Mouse (Mus musculus) megakaryocyte, adult 5-6 weeks (primary cell): ENCODE measurements at regions not wholly inside any gene's neighbourhood (a gene's known extent, or its start where the extent isn't known, plus 50 kb on each side); places are given as distances from the start of the nearest gene placed in this dataset.
A peak's percentile ranks its signal among the peaks of the same experiment; 100 is the strongest.

ENCODE experiments used
- ATAC-seq: 2 replicates; pipeline ENCODE4 v1.8.0; 2016; ENCODE audit warnings: mild to moderate bottlenecking, inconsistent platforms; ENCODE audit not compliant: poor library complexity, severe bottlenecking

DNA sequence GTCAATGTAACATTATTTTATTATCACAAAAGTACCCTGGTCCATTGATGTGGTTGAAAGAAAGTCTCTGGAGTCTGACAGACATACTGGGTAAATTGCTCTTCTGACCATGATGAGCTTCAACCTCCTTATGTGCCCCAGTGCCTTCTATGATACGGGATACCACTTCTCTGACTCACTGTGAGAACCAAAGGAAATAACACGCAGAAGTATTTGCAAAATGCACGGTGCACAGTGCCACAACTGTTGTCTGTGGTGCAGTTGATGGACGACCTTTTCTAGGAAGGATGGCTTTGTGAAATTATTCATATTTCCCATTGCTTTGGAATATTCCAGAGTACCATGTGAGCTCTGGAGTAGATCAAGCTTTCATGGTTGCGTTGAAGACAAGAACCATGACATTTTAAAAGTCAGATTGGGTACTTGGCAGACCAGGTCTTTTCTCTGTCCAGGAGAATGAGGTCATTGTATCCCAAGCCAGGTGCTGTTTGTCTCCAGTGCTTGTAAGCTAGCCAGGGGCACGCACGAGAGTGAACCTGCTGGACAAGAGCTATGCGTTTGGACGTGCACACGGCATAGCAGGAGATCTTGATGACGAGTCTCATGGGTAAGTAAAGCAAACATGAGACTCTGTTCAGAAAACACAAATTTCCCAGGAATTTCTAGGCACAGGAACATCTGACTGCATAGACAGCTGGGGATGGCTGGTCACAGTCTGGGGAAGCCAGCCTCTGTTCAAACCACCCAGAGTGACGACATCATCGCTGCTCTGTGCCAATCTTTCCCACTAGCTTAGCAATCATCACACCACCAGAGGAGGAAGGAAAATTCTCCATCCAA is 74.0 kb upstream of the 1700024P04Rik start:
- ATAC-seq, result peak; percentile 89

DNA sequence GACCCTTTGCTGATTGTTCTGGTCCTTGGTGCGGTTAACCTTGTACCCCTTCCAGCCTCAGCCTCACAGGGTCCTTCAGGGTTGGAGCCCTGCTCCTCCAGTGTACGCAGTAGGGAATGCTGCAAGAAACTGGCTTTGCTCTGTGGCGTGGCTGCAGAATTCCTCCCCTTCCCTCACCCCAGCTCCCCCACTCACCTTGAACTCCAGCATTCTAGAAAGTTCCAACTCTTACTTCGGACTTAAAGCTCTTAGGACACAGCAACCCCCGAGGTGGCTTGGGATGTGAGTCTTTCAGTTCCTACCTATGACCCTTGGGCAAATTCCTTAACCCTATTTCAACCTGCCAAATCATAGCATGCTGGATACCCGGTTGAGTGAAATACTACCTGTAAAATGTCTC is 73.3 kb upstream of the 1700024P04Rik start:
- ATAC-seq, result no peak

DNA sequence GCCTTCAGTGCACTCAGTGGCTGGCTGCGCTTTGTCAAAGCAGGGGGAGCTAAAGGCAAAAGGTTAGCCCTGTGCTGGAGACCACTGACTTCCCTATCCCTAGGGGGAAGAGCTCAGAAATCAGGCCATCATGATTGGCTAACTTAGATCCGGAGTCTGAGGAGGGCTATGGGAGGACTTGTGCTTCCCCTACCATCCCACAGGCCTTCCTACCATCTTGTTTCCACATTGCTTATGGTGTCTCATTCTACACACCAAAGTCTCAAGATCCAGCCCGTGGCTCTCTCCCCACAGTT is 72.9 kb upstream of the 1700024P04Rik start:
- ATAC-seq, result peak; percentile 49

DNA sequence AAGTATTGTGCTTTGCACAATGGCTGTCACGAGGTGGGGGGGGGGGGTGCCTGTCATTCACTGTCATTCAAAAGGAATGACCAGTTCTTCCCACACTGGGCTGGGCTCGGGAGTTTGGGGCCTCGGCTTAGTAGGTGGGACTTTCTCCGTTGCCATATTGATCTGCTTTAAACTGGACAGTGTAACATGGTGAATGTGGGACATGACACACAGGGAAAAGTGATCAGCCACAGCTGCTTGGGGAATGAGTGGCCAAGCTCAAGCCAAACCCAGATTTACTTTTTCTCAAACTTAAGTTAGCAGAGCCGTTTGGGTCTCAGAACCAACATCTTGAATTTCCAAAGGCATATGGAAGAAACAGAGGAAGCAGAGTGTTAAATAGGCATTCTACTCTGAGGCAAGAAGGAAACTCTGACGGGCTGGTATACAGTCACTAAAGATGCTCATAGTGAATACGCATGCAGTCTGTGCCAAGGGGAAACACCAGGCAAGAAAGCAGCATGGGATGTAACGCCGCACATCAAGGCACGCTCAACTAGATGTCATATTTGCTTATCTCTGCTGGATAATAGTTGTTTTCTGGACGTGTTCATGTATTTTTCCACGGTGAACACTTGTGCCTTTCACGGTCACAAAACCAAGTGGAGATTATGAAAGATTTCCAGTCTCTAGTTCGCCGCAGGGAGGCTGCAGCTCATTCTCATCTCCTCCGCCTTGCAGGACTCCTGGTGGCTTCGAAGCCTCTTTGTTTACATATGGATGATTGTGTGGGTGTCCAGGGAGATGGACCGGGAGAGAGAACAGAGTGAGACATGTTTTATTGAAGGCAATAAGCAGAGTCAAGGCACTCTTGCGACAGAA is 72.3 kb upstream of the 1700024P04Rik start:
- no peak for ATAC-seq

DNA sequence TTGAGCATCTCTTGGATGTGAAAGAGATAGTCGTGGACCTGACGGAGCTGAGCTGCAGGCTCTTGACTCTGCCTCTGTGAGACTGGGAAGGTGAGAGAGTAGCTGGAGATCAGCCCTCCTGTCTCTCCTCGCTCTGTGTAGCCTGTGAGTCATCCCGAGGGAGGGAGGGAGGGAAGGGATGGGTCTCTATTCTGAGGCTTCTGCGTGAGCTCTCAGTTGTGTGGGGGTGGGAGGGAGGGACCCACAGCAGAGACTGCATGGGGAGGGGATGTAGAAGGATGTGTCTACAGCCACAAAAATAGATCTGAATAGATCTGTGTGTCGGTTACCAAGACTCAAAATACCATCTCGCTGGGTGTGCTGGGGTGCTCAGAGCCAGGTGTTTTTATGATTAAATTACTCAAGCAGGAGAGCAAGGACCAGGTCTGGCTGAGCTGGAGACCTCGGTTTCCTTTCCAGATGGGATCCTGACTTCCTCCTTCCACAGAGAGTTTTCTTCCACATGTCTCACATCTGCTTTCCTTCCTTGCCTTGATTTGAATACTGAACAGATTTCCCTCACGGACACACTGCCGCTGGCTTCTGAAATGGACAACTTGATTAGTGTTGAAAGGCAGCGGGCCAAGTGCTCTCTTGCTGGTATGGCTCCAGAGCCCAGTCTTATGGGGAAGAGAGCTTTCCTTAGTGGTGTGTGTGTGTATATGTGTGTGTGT is 71.4 kb upstream of the 1700024P04Rik start:
- no peak for ATAC-seq

DNA sequence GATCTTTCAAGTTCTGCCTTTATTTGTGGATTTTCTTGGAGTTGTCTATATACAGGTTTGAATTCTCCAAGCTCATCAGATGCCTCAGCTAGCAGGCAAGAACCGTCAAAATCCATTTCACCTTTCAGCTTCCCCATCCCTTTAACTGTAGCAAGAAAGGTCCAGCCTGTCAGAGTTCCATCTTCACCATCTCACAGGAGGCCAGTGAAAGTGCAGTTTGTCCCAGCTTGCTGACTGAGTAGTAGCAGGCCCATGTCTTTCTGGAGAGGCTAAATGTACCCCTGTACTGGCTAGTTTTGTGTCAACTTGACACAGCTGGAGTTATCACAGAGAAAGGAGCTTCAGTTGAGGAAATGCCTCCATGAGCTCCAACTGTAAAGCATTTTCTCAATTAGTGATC is 67.7 kb upstream of the 1700024P04Rik start:
- ATAC-seq, result no peak

DNA sequence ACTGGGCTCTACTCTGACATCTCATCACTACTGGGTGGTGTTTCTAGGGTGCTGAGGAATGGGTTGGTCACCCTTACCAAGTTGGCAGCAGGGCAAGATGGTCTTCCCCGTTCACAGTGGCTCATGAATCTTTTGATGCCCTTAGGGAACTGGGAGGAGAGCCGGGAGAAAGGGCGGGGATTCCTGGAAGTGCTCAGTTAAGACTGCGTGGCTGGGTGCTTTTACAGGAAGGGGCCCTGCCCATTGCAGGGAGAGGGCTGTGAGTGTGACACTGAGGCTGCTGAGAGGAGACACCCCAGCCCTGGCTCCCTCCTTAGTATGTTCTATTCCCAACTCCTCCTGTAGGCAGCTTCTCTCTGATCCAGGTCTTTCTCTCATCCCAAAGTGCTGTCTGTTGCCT is 65.3 kb upstream of the 1700024P04Rik start:
- no peak for ATAC-seq

DNA sequence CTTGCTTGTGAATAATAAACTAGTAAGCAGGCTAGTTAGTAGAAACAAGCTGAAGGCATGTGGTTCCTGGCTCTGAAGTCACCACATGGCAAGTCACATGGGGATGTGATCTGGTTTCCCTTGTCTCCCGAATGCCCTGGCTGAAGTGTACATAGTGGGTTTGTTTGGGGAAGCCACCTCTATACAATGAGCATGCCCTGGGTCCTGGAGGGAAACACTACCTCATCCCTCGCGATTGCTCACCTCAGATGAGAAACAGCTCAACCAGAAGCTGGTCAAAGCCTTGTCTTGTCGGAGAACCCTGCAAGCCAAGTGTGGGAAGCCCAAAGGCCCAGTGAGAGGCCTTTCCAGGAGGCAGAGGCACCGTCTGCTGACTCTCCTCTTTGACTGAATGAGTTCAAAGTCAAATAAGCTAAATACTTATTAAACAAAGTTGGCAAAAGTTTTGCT is 64.3 kb upstream of the 1700024P04Rik start:
- no peak for ATAC-seq

DNA sequence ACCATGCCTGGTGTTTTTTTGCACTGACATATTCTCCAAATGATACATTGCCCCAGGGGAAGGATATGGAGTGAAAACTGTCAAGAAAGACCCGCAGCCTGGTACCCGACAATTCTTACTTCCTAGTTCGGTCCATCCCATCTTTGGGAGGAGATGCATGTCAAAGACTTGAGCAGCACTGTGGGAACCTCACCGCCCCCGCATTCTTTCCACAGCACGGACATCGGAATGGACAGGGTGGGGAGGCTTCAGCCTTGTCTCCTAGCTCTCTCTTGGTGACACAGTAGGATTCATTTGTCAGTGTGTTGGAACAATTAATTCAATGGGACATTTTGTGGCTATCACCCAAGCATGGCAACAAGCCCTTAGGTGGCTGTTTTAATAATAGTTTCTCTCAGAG is 62.9 kb upstream of the 1700024P04Rik start:
- ATAC-seq, result no peak

DNA sequence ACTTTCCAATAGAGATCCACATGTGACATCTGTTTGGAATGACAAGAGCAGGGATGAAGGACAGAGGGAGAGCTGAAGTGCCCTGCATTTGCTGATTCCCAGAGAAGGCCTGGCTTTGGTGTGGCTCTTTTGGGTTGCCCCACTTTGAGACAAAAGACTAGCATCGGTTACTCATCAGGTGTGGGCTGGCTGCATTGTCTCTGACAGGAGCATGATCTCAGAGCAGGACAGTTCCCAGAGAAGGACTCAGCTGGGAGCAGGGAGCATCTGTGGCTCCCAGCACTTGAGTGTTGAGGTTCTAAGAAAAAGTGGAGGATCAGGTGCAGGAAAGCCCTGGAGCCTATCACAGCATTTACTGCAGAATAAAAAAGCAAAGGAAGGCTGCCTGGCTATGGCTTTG is 62.4 kb upstream of the 1700024P04Rik start:
- no peak for ATAC-seq

DNA sequence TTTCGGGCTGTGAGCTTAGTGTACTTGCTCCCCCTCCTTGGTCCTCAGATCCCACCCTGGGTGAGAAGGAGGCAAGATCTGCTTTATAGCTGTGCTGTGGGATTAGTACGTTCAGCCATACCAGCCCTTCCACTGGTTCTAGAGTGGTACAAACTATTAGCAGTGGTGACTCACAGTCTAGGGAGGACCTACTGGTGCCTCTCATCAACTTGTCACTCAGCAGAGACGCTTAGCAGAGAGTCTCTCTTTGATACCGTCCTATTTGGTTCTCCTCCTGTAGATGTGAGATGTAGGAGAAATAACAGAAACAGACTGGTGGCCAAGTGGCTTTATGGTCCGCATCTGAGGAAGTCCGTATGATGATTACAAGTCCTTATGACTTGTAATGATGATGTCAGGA is 57.7 kb upstream of the 1700024P04Rik start:
- ATAC-seq, result no peak

DNA sequence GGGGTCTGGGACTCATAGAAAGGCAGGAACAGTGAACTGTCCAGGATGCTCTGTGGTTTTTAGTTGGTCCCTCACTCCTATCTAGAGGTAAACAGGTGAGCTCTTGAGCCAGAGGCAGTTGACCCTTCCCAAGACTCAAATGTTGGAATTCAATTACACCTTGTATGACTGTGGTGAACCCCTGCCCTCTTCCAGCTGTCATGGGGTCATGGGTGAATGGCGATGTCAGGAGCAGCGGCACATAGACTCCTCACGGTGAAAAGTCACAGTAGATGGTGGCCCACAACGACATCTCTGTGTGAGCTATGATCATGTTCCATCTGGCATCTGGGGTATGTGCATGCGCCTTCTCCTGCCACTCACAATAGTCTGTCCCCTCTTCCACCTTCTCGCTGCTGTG is 56.9 kb upstream of the 1700024P04Rik start:
- no peak for ATAC-seq

DNA sequence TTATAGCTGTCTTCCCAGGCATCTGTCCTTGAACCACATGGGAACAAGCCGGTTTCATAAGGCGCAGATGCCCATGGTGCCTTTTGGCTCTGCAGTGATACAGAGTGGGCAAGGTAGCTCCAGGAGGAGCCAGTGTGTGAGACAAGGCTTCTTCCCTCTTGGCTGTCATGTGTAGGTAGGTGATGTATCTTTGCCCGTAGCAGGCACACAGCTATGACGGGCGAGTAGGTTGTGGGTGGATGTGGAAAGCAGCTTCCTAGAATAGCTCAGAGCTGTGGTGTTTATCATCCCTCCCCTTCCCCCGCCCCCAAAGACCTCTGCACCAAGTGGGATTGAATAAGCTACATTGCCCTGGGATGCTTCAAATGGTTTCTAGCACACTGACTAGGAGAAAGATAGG is 56.5 kb upstream of the 1700024P04Rik start:
- ATAC-seq, result no peak

DNA sequence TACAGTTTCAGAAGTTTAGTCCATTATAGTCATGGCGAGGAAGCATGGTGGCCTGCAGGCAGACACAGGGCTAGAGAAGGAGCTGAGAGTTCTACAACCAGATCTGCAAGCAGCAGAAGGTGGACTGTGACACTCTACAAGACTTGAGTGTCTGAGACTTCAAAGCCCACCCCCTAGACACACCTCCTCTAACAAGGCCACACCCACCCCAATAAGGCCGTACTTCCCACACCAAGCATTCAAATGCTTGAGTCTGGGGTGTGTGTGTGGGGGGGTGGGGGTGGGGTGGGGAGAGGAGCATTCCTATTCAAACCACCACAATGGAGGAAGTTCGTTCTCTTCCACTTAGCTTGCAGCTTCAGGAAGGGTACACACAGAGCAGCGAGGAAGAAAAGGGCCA is 55.8 kb upstream of the 1700024P04Rik start:
- no peak for ATAC-seq

DNA sequence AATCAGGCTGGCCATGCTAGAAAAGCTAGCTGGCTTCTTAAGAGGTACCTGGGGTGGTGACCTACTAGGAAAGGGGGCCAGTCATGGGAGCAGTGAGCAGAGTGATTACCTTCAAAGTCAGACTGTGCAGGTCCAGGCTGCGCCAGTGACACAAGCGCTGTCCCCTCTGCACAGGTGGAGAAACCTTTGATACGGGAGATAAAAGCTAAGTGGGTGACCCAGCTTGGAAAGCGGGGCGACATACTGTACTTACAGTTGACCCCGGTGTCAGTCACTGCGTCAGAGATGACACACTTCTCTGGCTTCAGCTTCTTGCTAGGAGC is 54.7 kb upstream of the 1700024P04Rik start:
- no peak for ATAC-seq

DNA sequence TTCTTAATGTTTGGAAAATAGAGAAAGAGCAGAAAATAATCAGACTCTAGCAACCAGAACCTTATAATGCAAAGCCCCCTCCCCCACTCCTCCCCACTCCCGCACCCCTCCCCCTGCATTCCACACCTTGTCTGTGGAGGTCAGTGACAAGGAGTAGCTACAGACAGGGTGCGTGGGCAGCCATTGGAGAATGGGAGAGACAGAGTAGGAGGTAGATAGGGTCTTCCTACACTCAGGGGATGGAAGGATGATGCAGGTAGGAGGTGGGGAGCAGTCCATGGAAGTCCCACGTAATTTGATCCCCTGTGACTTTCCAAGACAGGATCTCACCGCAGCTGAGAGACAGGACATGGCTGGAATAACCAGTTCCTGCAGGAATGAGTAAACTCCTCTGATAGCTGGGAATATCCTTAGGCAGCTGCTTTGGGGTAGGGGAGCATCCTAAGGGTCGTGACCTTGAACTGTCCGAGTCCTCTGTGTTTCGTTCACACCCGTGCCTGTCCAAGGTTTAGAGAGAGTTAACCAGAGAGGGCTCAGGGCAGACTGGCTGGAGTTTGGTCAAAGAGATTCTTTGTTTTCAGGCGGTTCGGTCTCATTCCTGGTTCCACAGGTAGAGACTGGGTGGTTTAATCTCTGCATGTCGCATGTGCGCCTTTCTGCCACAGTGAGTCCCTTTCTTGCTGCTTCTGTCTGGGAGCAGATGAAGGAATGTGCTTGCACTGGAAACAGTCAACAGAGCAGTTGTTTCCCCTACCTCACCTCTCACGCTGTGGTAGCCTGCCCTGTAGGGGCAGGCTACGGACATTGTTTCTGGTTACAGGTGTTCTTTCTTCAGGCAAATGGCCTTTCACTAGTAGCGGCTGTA is 54.1 kb upstream of the 1700024P04Rik start:
- no peak for ATAC-seq

DNA sequence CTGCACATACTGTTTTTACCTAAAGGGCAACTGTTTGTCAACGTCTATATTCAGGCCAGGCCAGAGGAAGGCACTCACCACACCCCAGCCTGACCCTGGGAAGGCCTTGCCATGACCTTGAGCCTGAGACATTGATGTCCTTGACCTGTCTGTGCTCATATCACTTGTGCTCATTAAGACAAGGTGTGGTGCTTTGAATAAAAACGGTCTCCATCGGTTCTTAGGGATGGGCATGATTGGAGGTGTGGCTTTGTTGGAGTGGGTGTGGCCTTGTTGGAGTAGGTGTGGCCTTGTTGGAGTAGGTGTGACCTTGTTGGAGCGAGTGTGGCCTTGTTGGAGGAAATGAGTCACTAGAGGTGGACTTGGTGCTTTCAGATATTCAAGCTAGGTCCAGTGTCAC is 52.8 kb upstream of the 1700024P04Rik start:
- no peak for ATAC-seq
